Mouse (Mus musculus): Measurements from ENCODE around the gene Itgb2l. TPM values are rescaled to one million over a fixed set of nuclear protein-coding genes. Genes with fewer than 3 reads are reported as not detected.
A peak's percentile ranks its signal among the peaks of the same experiment; 100 is the strongest.
"Not testable (repeated sequence)": the region's sequence is repeated elsewhere in the genome, so short reads cannot be mapped to it uniquely, and the experiment has no call there.

The Itgb2l gene
- polyA plus RNA-seq, 1 experiment from 2014 or later, result not detected

GRCm38 (mm10) chr16:96468698-96469097 lies 25.3 kb upstream of the Itgb2l start:
- no peaks in the 10 kb centered on the region for H3K27me3 ChIP-seq (ENCODE audit: control insufficient read depth, insufficient read depth, low read length)
- H3K36me3 ChIP-seq (ENCODE audit: control insufficient read depth, insufficient read depth, low read length), result no peaks in the 10 kb centered on the region
- no peaks in the 10 kb centered on the region for H3K9me3 ChIP-seq (ENCODE audit: control insufficient read depth, low read length)
- peak overlapping the region; percentile 51 for H3K4me2 ChIP-seq (ENCODE audit: low read length)
- peak overlapping the region; percentile 26; the same call in 1 of the 2 replicates for H3K4me3 ChIP-seq (replicated peaks; ENCODE audit: low read depth, low read length)
- ATAC-seq (ENCODE audit: low FRiP score, low TSS enrichment), result peak; percentile 68
- no peak overlapping the region; the same call in 1 of the 2 replicates for H3K9ac ChIP-seq (replicated peaks; ENCODE audit: low read length)
- H3K4me1 ChIP-seq (ENCODE audit: control insufficient read depth, insufficient read depth, low read length), result peaks cover 33% of the 10 kb centered on the region
- WGBS, result 86% methylated on average over 4 of the region's 4 CpGs
- peak; percentile 79 for DNase-seq
- no peak overlapping the region for H3K27ac ChIP-seq (replicated peaks; ENCODE audit: low read depth, low read length)

- peaks cover 30% of the 10 kb centered on the region for H3K4me1 ChIP-seq (ENCODE audit: control insufficient read depth, insufficient read depth, low read length)
- ATAC-seq (ENCODE audit: low FRiP score, low TSS enrichment) (no peak; the same call in 1 of the 2 replicates), DNase-seq (peak; percentile 30)
- peak overlapping the region; percentile 51 for H3K4me2 ChIP-seq (ENCODE audit: low read length)
- no peaks in the 10 kb centered on the region for H3K27me3 ChIP-seq (ENCODE audit: control insufficient read depth, insufficient read depth, low read length)
- peak overlapping the region; percentile 36; the same call in 1 of the 2 replicates for H3K9ac ChIP-seq (replicated peaks; ENCODE audit: low read length)
- H3K4me3 ChIP-seq (replicated peaks; ENCODE audit: low read depth, low read length), result peak overlapping the region; percentile 26
- no peaks in the 10 kb centered on the region for H3K9me3 ChIP-seq (ENCODE audit: control insufficient read depth, low read length)
- WGBS, result 43% methylated on average over 4 of the region's 4 CpGs
- no peaks in the 10 kb centered on the region for H3K36me3 ChIP-seq (ENCODE audit: control insufficient read depth, insufficient read depth, low read length)
- 0 out of 2 replicates have a peak overlapping the region, but pooled peaks have one; percentile 26 for H3K27ac ChIP-seq (replicated peaks; ENCODE audit: low read depth, low read length)
These were observed 24.6 kb upstream of the Itgb2l start for GRCm38 (mm10) chr16:96468011-96468410.

- H3K27me3 ChIP-seq (ENCODE audit: control insufficient read depth, insufficient read depth, low read length), result no peaks in the 10 kb centered on the region
- peaks cover 27% of the 10 kb centered on the region for H3K4me1 ChIP-seq (ENCODE audit: control insufficient read depth, insufficient read depth, low read length)
- WGBS, result 11% methylated on average over 8 of the region's 8 CpGs
- H3K9me3 ChIP-seq (ENCODE audit: control insufficient read depth, low read length), result no peaks in the 10 kb centered on the region
- DNase-seq (peak; percentile 95), ATAC-seq (ENCODE audit: low FRiP score, low TSS enrichment) (peak; percentile 78; the same call in 1 of the 2 replicates)
- peak within 1 kb of the TSS; percentile 26 for H3K4me3 ChIP-seq (replicated peaks; ENCODE audit: low read depth, low read length)
- no peaks in the 10 kb centered on the region for H3K36me3 ChIP-seq (ENCODE audit: control insufficient read depth, insufficient read depth, low read length)
- peak within 1 kb of the TSS; percentile 51 for H3K4me2 ChIP-seq (ENCODE audit: low read length)
- 0 out of 2 replicates have a peak within 1 kb of the TSS, but pooled peaks have one; percentile 26 for H3K27ac ChIP-seq (replicated peaks; ENCODE audit: low read depth, low read length)
- H3K9ac ChIP-seq (replicated peaks; ENCODE audit: low read length), result peak within 1 kb of the TSS; percentile 36
These were observed 24.0 kb upstream of the Itgb2l start, which contains the start of gene Pcp4 for GRCm38 (mm10) chr16:96467445-96467844. TSS of gene Pcp4 (plus strand) at chr16:96467606.

- no peak overlapping the region for H3K9ac ChIP-seq (replicated peaks; ENCODE audit: low read length)
- no peak overlapping the region for H3K4me3 ChIP-seq (replicated peaks; ENCODE audit: low read depth, low read length)
- no peak overlapping the region for H3K27ac ChIP-seq (replicated peaks; ENCODE audit: low read depth, low read length)
- WGBS, result 47% methylated on average over 3 of the region's 3 CpGs
- no peaks in the 10 kb centered on the region for H3K9me3 ChIP-seq (ENCODE audit: control insufficient read depth, low read length)
- no peak overlapping the region for H3K4me2 ChIP-seq (ENCODE audit: low read length)
- no peaks in the 10 kb centered on the region for H3K4me1 ChIP-seq (ENCODE audit: control insufficient read depth, insufficient read depth, low read length)
- ATAC-seq (ENCODE audit: low FRiP score, low TSS enrichment) (no peak), DNase-seq (peak; percentile 27)
- no peaks in the 10 kb centered on the region for H3K36me3 ChIP-seq (ENCODE audit: control insufficient read depth, insufficient read depth, low read length)
- H3K27me3 ChIP-seq (ENCODE audit: control insufficient read depth, insufficient read depth, low read length), result no peaks in the 10 kb centered on the region
These were observed 17.4 kb upstream of the Itgb2l start for GRCm38 (mm10) chr16:96460788-96461187.

GRCm38 (mm10) chr16:96459356-96459755 lies 15.9 kb upstream of the Itgb2l start:
- no peak for DNase-seq
- 88% methylated on average over 2 of the region's 2 CpGs for WGBS

GRCm38 (mm10) chr16:96457612-96458011 lies 14.2 kb upstream of the Itgb2l start:
- DNase-seq, result no peak
- Histone ChIP-seq H3K4me2 (ENCODE audit: low read length) (no peak overlapping the region), H3K36me3 (ENCODE audit: control insufficient read depth, insufficient read depth, low read length) (no peaks in the 10 kb centered on the region), H3K9me3 (ENCODE audit: control insufficient read depth, low read length) (no peaks in the 10 kb centered on the region), H3K27me3 (ENCODE audit: control insufficient read depth, insufficient read depth, low read length) (no peaks in the 10 kb centered on the region), H3K9ac (replicated peaks; ENCODE audit: low read length) (no peak overlapping the region), H3K27ac (replicated peaks; ENCODE audit: low read depth, low read length) (no peak overlapping the region), H3K4me1 (ENCODE audit: control insufficient read depth, insufficient read depth, low read length) (no peaks in the 10 kb centered on the region), H3K4me3 (replicated peaks; ENCODE audit: low read depth, low read length) (no peak overlapping the region)
- WGBS, result 86% methylated on average over 5 of the region's 5 CpGs
- ATAC-seq (ENCODE audit: low FRiP score, low TSS enrichment), result no peak

More at GRCm38 (mm10) chr16:96459356-96459755, 15.9 kb upstream of the Itgb2l start:
- Histone ChIP-seq H3K27ac (replicated peaks; ENCODE audit: low read depth, low read length) (no peak overlapping the region), H3K4me2 (ENCODE audit: low read length) (no peak overlapping the region), H3K9ac (replicated peaks; ENCODE audit: low read length) (no peak overlapping the region), H3K4me1 (ENCODE audit: control insufficient read depth, insufficient read depth, low read length) (no peaks in the 10 kb centered on the region), H3K27me3 (ENCODE audit: control insufficient read depth, insufficient read depth, low read length) (no peaks in the 10 kb centered on the region), H3K4me3 (replicated peaks; ENCODE audit: low read depth, low read length) (no peak overlapping the region), H3K9me3 (ENCODE audit: control insufficient read depth, low read length) (no peaks in the 10 kb centered on the region), H3K36me3 (ENCODE audit: control insufficient read depth, insufficient read depth, low read length) (no peaks in the 10 kb centered on the region)
- ATAC-seq (ENCODE audit: low FRiP score, low TSS enrichment), result no peak

GRCm38 (mm10) chr16:96454086-96454485 lies 10.7 kb upstream of the Itgb2l start:
- no peaks in the 10 kb centered on the region for H3K4me1 ChIP-seq (ENCODE audit: control insufficient read depth, insufficient read depth, low read length)
- DNase-seq (no peak), ATAC-seq (ENCODE audit: low FRiP score, low TSS enrichment) (no peak)
- H3K4me3 ChIP-seq (replicated peaks; ENCODE audit: low read depth, low read length), result no peak overlapping the region
- H3K27me3 ChIP-seq (ENCODE audit: control insufficient read depth, insufficient read depth, low read length), result no peaks in the 10 kb centered on the region
- no peaks in the 10 kb centered on the region for H3K36me3 ChIP-seq (ENCODE audit: control insufficient read depth, insufficient read depth, low read length)
- H3K4me2 ChIP-seq (ENCODE audit: low read length), result no peak overlapping the region
- no peak overlapping the region for H3K9ac ChIP-seq (replicated peaks; ENCODE audit: low read length)
- H3K9me3 ChIP-seq (ENCODE audit: control insufficient read depth, low read length), result no peaks in the 10 kb centered on the region
- H3K27ac ChIP-seq (replicated peaks; ENCODE audit: low read depth, low read length), result no peak overlapping the region

- not testable (repeated sequence) for H3K4me1 ChIP-seq (ENCODE audit: control insufficient read depth, insufficient read depth, low read length); H3K36me3 ChIP-seq (ENCODE audit: control insufficient read depth, insufficient read depth, low read length); ATAC-seq (ENCODE audit: low FRiP score, low TSS enrichment); H3K4me3 ChIP-seq (replicated peaks; ENCODE audit: low read depth, low read length); H3K4me2 ChIP-seq (ENCODE audit: low read length); H3K27me3 ChIP-seq (ENCODE audit: control insufficient read depth, insufficient read depth, low read length); H3K9ac ChIP-seq (replicated peaks; ENCODE audit: low read length); H3K27ac ChIP-seq (replicated peaks; ENCODE audit: low read depth, low read length); H3K9me3 ChIP-seq (ENCODE audit: control insufficient read depth, low read length); DNase-seq
- 97% methylated on average over 13 of the region's 16 CpGs for WGBS
These were observed 7.5 kb upstream of the Itgb2l start for GRCm38 (mm10) chr16:96450871-96451270.

GRCm38 (mm10) chr16:96441826-96442225 lies 1.6 kb downstream of the Itgb2l start:
- H3K36me3 ChIP-seq (ENCODE audit: control insufficient read depth, insufficient read depth, low read length), result no peaks in the 10 kb centered on the region
- H3K9ac ChIP-seq (replicated peaks; ENCODE audit: low read length), result no peak overlapping the region
- no peak for DNase-seq
- H3K4me1 ChIP-seq (ENCODE audit: control insufficient read depth, insufficient read depth, low read length), result 0 out of 2 replicates have a peak, but pooled peaks cover 2% of the 10 kb centered on the region
- no peaks in the 10 kb centered on the region for H3K27me3 ChIP-seq (ENCODE audit: control insufficient read depth, insufficient read depth, low read length)
- ATAC-seq (ENCODE audit: low FRiP score, low TSS enrichment), result no peak
- H3K4me3 ChIP-seq (replicated peaks; ENCODE audit: low read depth, low read length), result no peak overlapping the region
- H3K27ac ChIP-seq (replicated peaks; ENCODE audit: low read depth, low read length), result no peak overlapping the region
- 83% methylated on average over 3 of the region's 3 CpGs for WGBS
- H3K9me3 ChIP-seq (ENCODE audit: control insufficient read depth, low read length), result no peaks in the 10 kb centered on the region
- H3K4me2 ChIP-seq (ENCODE audit: low read length), result no peak overlapping the region

All from midbrain, embryonic 14.5 days (tissue).